Mouse (Mus musculus) neural tube, embryonic 11.5 days (tissue): ENCODE data around the gene Trove2. TPM values are rescaled to one million over a fixed set of nuclear protein-coding genes. Genes with fewer than 3 reads are reported as not detected.

Source experiments
- ATAC-seq: fragments of 200-750 bp; cut with Nextera tagmentation; 2 replicates; pipeline ENCODE4 v1.8.0; 2017; ENCODE audit warnings: moderate number of reproducible peaks, mild to moderate bottlenecking, moderate TSS enrichment, moderate library complexity; ENCODE audit not compliant: insufficient read depth, low FRiP score, low TSS enrichment
- DNase-seq: peaks from one replicate; pipeline ENCODE4 v3.0.0-alpha.2; 2015; ENCODE audit warnings: low spot score
- H3K27ac ChIP-seq: fragments of 300-500 bp; sonication (generic); 2 replicates; pipeline ENCODE4 v1.5.1; 2014; ENCODE audit warnings: low read depth, mild to moderate bottlenecking, low read length
- H3K27me3 ChIP-seq: fragments of 300-500 bp; sonication (generic); 2 replicates; pipeline ENCODE4 v1.6.1; 2014; ENCODE audit warnings: mild to moderate bottlenecking, low read length, mixed read lengths; ENCODE audit not compliant: control insufficient read depth, insufficient read depth
- H3K36me3 ChIP-seq: fragments of 300-500 bp; sonication (generic); 2 replicates; pipeline ENCODE4 v1.6.1; 2014; ENCODE audit warnings: mild to moderate bottlenecking, low read length, moderate library complexity, mixed read lengths; ENCODE audit not compliant: control insufficient read depth, insufficient read depth
- H3K4me1 ChIP-seq: fragments of 300-500 bp; sonication (generic); 2 replicates; pipeline ENCODE4 v1.6.1; 2014; ENCODE audit warnings: low read length, mixed read lengths; ENCODE audit not compliant: control insufficient read depth, insufficient read depth
- H3K4me2 ChIP-seq: fragments of 300-500 bp; sonication (generic); 2 replicates; pipeline ENCODE4 v1.6.1; 2014; ENCODE audit warnings: low read depth, mild to moderate bottlenecking, moderate library complexity
- H3K4me3 ChIP-seq: fragments of 300-500 bp; sonication (generic); 2 replicates; pipeline ENCODE4 v1.5.1; 2014; ENCODE audit warnings: low read depth, low read length
- H3K9ac ChIP-seq: fragments of 300-500 bp; sonication (generic); 2 replicates; pipeline ENCODE4 v1.6.1; 2014; ENCODE audit warnings: mild to moderate bottlenecking, low read length
- H3K9me3 ChIP-seq: fragments of 300-500 bp; sonication (generic); 2 replicates; pipeline ENCODE4 v1.6.1; 2016; ENCODE audit warnings: low read length; ENCODE audit not compliant: control insufficient read depth
- WGBS: fragments of 180-500 bp; shearing (Covaris S2); extraction: QIAGEN DNeasy Blood & Tissue Kit; methylation state at CpG from one replicate; pipeline ENCODE4 v1.1.7; 2014; 5-methylcytosine and 5-hydroxymethylcytosine counted together
- polyA plus RNA-seq: library from polyadenylated mRNA; unstranded; fragments of >200 nt; fragmentation: Nextera tagmentation; extraction: Ambion mirVana; gene quantifications from 2 replicates; pipeline ENCODE4 v1.2.1, GENCODE M21; 2014

The Trove2 gene
- polyA plus RNA-seq, 1 experiment from 2014 or later, result 37.6 TPM

DNA sequence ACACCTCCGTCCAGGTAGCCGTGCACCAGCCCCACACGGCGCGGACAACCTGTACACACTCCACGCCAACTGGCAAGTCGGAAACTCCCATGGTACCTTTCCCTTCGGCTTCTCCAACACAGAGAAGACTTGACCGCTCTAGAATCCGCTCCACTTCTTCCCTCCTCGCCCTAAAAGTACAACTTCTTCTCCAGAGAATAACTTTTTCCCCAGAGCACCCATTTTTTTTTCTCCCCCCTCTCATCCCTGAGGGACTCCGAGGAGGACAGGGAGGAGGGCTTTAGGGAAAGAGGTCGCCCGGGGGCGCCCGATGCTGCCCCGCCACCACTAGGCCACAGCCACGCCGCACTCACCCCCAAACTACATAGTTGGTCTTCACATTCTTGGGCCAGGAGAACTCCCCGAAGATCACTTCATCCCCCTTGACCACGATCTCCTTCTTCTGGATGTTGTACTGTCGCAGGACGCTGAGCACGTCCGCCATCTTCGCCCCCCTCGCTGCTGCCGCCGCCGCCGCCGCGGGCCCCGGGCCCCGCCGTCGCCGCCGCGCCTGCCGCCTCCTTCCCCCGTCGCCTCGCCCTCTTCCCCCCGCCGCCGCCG lies 74.6 kb downstream of the Trove2 start:
- under 1% methylated on average over 33 of the region's 48 CpGs for WGBS
- peak overlapping the region; percentile 88 for H3K27ac ChIP-seq
- peak; percentile 73 for ATAC-seq
- peak overlapping the region; percentile 91 for H3K9ac ChIP-seq
- H3K4me2 ChIP-seq, result peak overlapping the region; percentile 67
- no peaks in the 10 kb centered on the region for H3K27me3 ChIP-seq
- peak overlapping the region; percentile 87 for H3K4me3 ChIP-seq
- DNase-seq, result peak; percentile 49
- H3K36me3 ChIP-seq, result peaks cover 3% of the 10 kb centered on the region
- H3K9me3 ChIP-seq, result no peaks in the 10 kb centered on the region
- H3K4me1 ChIP-seq, result peaks cover 2% of the 10 kb centered on the region; the same call in 1 of the 2 replicates

DNA sequence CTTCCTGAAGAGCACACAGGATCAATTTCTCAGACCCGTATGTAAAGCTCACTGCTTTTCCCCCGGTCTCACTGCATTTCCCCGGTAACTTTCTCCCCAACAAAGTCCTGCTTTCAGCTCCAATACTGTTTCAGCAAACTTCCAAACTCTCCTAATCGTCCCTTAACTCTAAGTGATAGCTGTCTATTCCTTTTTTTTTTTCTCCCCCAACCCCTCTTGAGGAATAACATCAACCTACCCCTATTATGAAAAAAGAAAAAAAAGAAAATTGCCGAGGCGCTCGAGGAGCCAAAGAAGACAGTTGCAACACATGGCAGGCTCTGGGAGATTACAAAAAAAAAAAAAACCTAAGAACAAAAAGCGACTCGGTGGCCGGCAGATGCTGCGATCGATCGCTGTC lies 75.1 kb downstream of the Trove2 start:
- Histone ChIP-seq H3K4me3 (peak overlapping the region; percentile 87), H3K27me3 (no peaks in the 10 kb centered on the region), H3K4me2 (peak overlapping the region; percentile 67), H3K9ac (peak overlapping the region; percentile 91), H3K27ac (no peak overlapping the region), H3K9me3 (no peaks in the 10 kb centered on the region), H3K4me1 (peaks cover 2% of the 10 kb centered on the region; the same call in 1 of the 2 replicates), H3K36me3 (peaks cover 3% of the 10 kb centered on the region)
- under 1% methylated on average over 13 of the region's 13 CpGs for WGBS
- ATAC-seq (no peak), DNase-seq (no peak)

Other genes starting within 250 kb of the Trove2 start
- 1.3 TPM in 2 replicates for gene B3galt2, start 136.4 kb downstream of the Trove2 start, polyA plus RNA-seq
- 23.2 and 23.3 TPM in 2 replicates for gene Cdc73, start 74.2 kb downstream of the Trove2 start, polyA plus RNA-seq
- gene Glrx2, start 60.7 kb downstream of the Trove2 start, polyA plus RNA-seq, result 68.0 and 73.6 TPM in 2 replicates
- 74.4 and 77.7 TPM in 2 replicates for gene Uchl5, start 204 bp upstream of the Trove2 start, polyA plus RNA-seq
- 53.3 and 57.7 TPM in 2 replicates for gene Rgs2, start 227.1 kb upstream of the Trove2 start, polyA plus RNA-seq